Mouse (Mus musculus) heart, embryonic 14.5 days (tissue): ENCODE data around the gene Pcmtd2. TPM values are rescaled to one million over a fixed set of nuclear protein-coding genes. Genes with fewer than 3 reads are reported as not detected.

Source experiments
- ATAC-seq: fragments of 200-750 bp; cut with Nextera tagmentation; 2 replicates; pipeline ENCODE4 v1.8.0; 2017; ENCODE audit warnings: low read depth, moderate TSS enrichment; ENCODE audit not compliant: insufficient number of reproducible peaks, insufficient read depth, low FRiP score
- H3K27ac ChIP-seq, 2 experiments: fragments of 200-500 bp in 1 of 2; fragments of 300-500 bp in 1 of 2; sonication (generic) in 1 of 2; replicated peaks in 1 of 2; 2 replicates each; pipeline ENCODE4 v1.5.1; 2012 to 2014; ENCODE audit warnings: low read depth in 2 of 2, low read length in 2 of 2, control low read depth in 1 of 2, mild to moderate bottlenecking in 1 of 2, mixed read lengths in 1 of 2; ENCODE audit not compliant: control insufficient read depth in 1 of 2, insufficient read depth in 1 of 2
- H3K27me3 ChIP-seq: fragments of 300-500 bp; sonication (generic); 2 replicates; pipeline ENCODE4 v1.6.1; 2014; ENCODE audit warnings: mild to moderate bottlenecking, low read length, control low read depth; ENCODE audit not compliant: control insufficient read depth, insufficient read depth
- H3K36me3 ChIP-seq: fragments of 300-500 bp; sonication (generic); 2 replicates; pipeline ENCODE4 v1.6.1; 2014; ENCODE audit warnings: mild to moderate bottlenecking, control low read depth, low read length, mixed read lengths; ENCODE audit not compliant: control insufficient read depth, insufficient read depth
- H3K4me1 ChIP-seq, 2 experiments: fragments of 200-500 bp in 1 of 2; fragments of 300-500 bp in 1 of 2; sonication (generic) in 1 of 2; 2 replicates each; pipeline ENCODE4 v1.6.1; 2012 to 2014; ENCODE audit warnings: low read length in 2 of 2, control low read depth in 1 of 2, mixed read lengths in 1 of 2; ENCODE audit not compliant: control insufficient read depth in 2 of 2, insufficient read depth in 2 of 2
- H3K4me2 ChIP-seq: fragments of 300-500 bp; sonication (generic); 2 replicates; pipeline ENCODE4 v1.6.1; 2014; ENCODE audit warnings: mild to moderate bottlenecking, low read length
- H3K4me3 ChIP-seq, 2 experiments: fragments of 200-500 bp in 1 of 2; fragments of 300-500 bp in 1 of 2; sonication (generic) in 1 of 2; 2 replicates each; pipeline ENCODE4 v1.5.1; 2012 to 2014; ENCODE audit warnings: low read length in 2 of 2, mild to moderate bottlenecking in 2 of 2, control low read depth in 1 of 2, low read depth in 1 of 2, moderate library complexity in 1 of 2; ENCODE audit not compliant: control insufficient read depth in 1 of 2, insufficient read depth in 1 of 2
- H3K9ac ChIP-seq: fragments of 300-500 bp; sonication (generic); 2 replicates; pipeline ENCODE4 v1.6.1; 2014; ENCODE audit warnings: mild to moderate bottlenecking, low read length
- H3K9me3 ChIP-seq: fragments of 300-500 bp; sonication (generic); 2 replicates; pipeline ENCODE4 v1.6.1; 2016; ENCODE audit warnings: low read length, control low read depth; ENCODE audit not compliant: control insufficient read depth
- WGBS: fragments of 180-500 bp; shearing (Covaris S2); extraction: QIAGEN DNeasy Blood & Tissue Kit; methylation state at CpG from one replicate; pipeline ENCODE4 v1.1.7; 2014; 5-methylcytosine and 5-hydroxymethylcytosine counted together
- polyA plus RNA-seq: library from polyadenylated mRNA; unstranded; fragments of >200 nt; fragmentation: Nextera tagmentation; extraction: Ambion mirVana; gene quantifications from 2 replicates; pipeline ENCODE4 v1.2.1, GENCODE M21; 2014

The Pcmtd2 gene
- polyA plus RNA-seq, 1 experiment from 2014 or later = 29.2 TPM

- Histone ChIP-seq H3K4me1 (peaks cover 6 to 14% of the 10 kb centered on the region in 2 experiments), H3K9me3 (no peaks in the 10 kb centered on the region), H3K9ac (peak overlapping the region; percentile 86), H3K4me2 (peak overlapping the region; percentile 74), H3K27me3 (no peaks in the 10 kb centered on the region), H3K27ac (peak overlapping the region; percentile 19 to 74; a peak in 3 of 4 replicates), H3K4me3 (peak overlapping the region; percentile 73), H3K36me3 (peaks cover 27% of the 10 kb centered on the region)
- 2% methylated on average over 3 of the region's 3 CpGs for WGBS
- ATAC-seq = no peak
Observed at GRCm38 (mm10) chr2:181838293-181838680, 633 bp downstream of the Pcmtd2 start.

- peaks cover 74% of the 10 kb centered on the region for H3K36me3 ChIP-seq
- H3K9me3 ChIP-seq = no peaks in the 10 kb centered on the region
- no peak for ATAC-seq
- 81% methylated on average over 5 of the region's 5 CpGs for WGBS
- H3K4me1 ChIP-seq = no peaks in the 10 kb centered on the region
- H3K4me2 ChIP-seq = no peak overlapping the region
- H3K27ac ChIP-seq = no peak overlapping the region
- no peak overlapping the region for H3K9ac ChIP-seq
- H3K4me3 ChIP-seq = no peak overlapping the region
- H3K27me3 ChIP-seq = no peaks in the 10 kb centered on the region
Observed at GRCm38 (mm10) chr2:181845709-181846394, 8.2 kb downstream of the Pcmtd2 start.

- peak; percentile 100 for ATAC-seq
- H3K9ac ChIP-seq = peak within 1 kb of the TSS; percentile 83
Observed at GRCm38 (mm10) chr2:181863791-181864535, 26.3 kb downstream of the Pcmtd2 start, which contains the start of gene Polr3k. Gene Polr3k, plus strand, starts transcription at chr2:181864337.

GRCm38 (mm10) chr2:181864536-181864860 lies 26.8 kb downstream of the Pcmtd2 start:
- WGBS = under 1% methylated on average over 22 of the region's 22 CpGs
- peak overlapping the region; percentile 88 to 97 for H3K4me3 ChIP-seq
- H3K36me3 ChIP-seq = peaks cover 25% of the 10 kb centered on the region
- H3K4me2 ChIP-seq = peak overlapping the region; percentile 96
- peak overlapping the region; percentile 66 to 82 for H3K27ac ChIP-seq
- peaks cover 0 to 13% of the 10 kb centered on the region in 2 experiments; a peak in 3 of 4 replicates for H3K4me1 ChIP-seq
- peak overlapping the region; percentile 83 for H3K9ac ChIP-seq
- no peaks in the 10 kb centered on the region for H3K9me3 ChIP-seq
- peak; percentile 2; the same call in 1 of the 2 replicates for ATAC-seq
- H3K27me3 ChIP-seq = no peaks in the 10 kb centered on the region

More at GRCm38 (mm10) chr2:181863791-181864535, 26.3 kb downstream of the Pcmtd2 start, which contains the start of gene Polr3k:
- peak within 1 kb of the TSS; percentile 88 to 97 for H3K4me3 ChIP-seq
- H3K9me3 ChIP-seq = no peaks in the 10 kb centered on the region
- H3K36me3 ChIP-seq = peaks cover 23% of the 10 kb centered on the region
- peak within 1 kb of the TSS; percentile 96 for H3K4me2 ChIP-seq
- peak within 1 kb of the TSS; percentile 66 to 82 for H3K27ac ChIP-seq
- no peaks in the 10 kb centered on the region for H3K27me3 ChIP-seq
- H3K4me1 ChIP-seq = peaks cover 0 to 13% of the 10 kb centered on the region in 2 experiments; a peak in 3 of 4 replicates
- WGBS = under 1% methylated on average over 35 of the region's 35 CpGs

GRCm38 (mm10) chr2:181866931-181867330 lies 29.3 kb downstream of the Pcmtd2 start:
- ATAC-seq = no peak
- peaks cover 0 to 13% of the 10 kb centered on the region in 2 experiments; a peak in 3 of 4 replicates for H3K4me1 ChIP-seq
- H3K9me3 ChIP-seq = no peaks in the 10 kb centered on the region
- no peak overlapping the region for H3K27ac ChIP-seq
- WGBS = 45% methylated on average over 5 of the region's 5 CpGs
- H3K36me3 ChIP-seq = peaks cover 39% of the 10 kb centered on the region
- no peaks in the 10 kb centered on the region for H3K27me3 ChIP-seq
- no peak overlapping the region for H3K9ac ChIP-seq
- no peak overlapping the region for H3K4me2 ChIP-seq
- H3K4me3 ChIP-seq = no peak overlapping the region

- no peak overlapping the region for H3K4me2 ChIP-seq
- WGBS = 91% methylated on average over 2 of the region's 2 CpGs
- no peaks in the 10 kb centered on the region for H3K27me3 ChIP-seq
- ATAC-seq = 0 out of 2 replicates have a peak, but pooled peaks have one; percentile 47
- H3K9me3 ChIP-seq = no peaks in the 10 kb centered on the region
- no peak overlapping the region for H3K27ac ChIP-seq
- no peaks in the 10 kb centered on the region for H3K4me1 ChIP-seq
- no peak overlapping the region for H3K9ac ChIP-seq
- no peak overlapping the region for H3K4me3 ChIP-seq
- peaks cover 47% of the 10 kb centered on the region for H3K36me3 ChIP-seq
Observed at GRCm38 (mm10) chr2:181871039-181871438, 33.4 kb downstream of the Pcmtd2 start.

- Histone ChIP-seq H3K27me3 (no peaks in the 10 kb centered on the region), H3K4me1 (no peaks in the 10 kb centered on the region), H3K4me3 (no peak overlapping the region), H3K9me3 (no peaks in the 10 kb centered on the region), H3K9ac (no peak overlapping the region), H3K27ac (no peak overlapping the region), H3K4me2 (no peak overlapping the region), H3K36me3 (0 out of 2 replicates have a peak, but pooled peaks cover 13% of the 10 kb centered on the region)
- ATAC-seq = no peak
- WGBS = 59% methylated on average over 1 of the region's 1 CpGs
Observed at GRCm38 (mm10) chr2:181878903-181879302, 41.2 kb downstream of the Pcmtd2 start.
